Mouse (Mus musculus) myocyte (in vitro differentiated cells): ENCODE results near the gene Pias3.

ENCODE experiments used
- MYOG ChIP-seq, 3 experiments: IDR thresholded peaks; one replicate each; pipeline ENCODE4 v1.6.1; 2011; ENCODE audit warnings: control low read depth in 2 of 3, low read depth in 2 of 3, mild to moderate bottlenecking in 2 of 3; ENCODE audit not compliant: insufficient read length in 2 of 3, control insufficient read depth in 1 of 3, insufficient read depth in 1 of 3
- POLR2A ChIP-seq: IDR thresholded peaks from one replicate; pipeline ENCODE4 v1.6.1; 2011; ENCODE audit warnings: low read depth, mild to moderate bottlenecking, control low read depth, moderate library complexity; ENCODE audit not compliant: insufficient read length
- POLR2AphosphoS2 ChIP-seq: IDR thresholded peaks from one replicate; pipeline ENCODE4 v1.6.1; 2011; ENCODE audit warnings: low read depth, control low read depth; ENCODE audit not compliant: insufficient read length
- TCF12 ChIP-seq: IDR thresholded peaks from one replicate; pipeline ENCODE4 v1.6.1; 2011; ENCODE audit warnings: mild to moderate bottlenecking, control low read depth; ENCODE audit not compliant: poor library complexity, insufficient read depth, severe bottlenecking
- USF1 ChIP-seq: IDR thresholded peaks from one replicate; pipeline ENCODE4 v1.6.1; 2011; ENCODE audit warnings: low read depth, mild to moderate bottlenecking, control low read depth, moderate library complexity

DNA sequence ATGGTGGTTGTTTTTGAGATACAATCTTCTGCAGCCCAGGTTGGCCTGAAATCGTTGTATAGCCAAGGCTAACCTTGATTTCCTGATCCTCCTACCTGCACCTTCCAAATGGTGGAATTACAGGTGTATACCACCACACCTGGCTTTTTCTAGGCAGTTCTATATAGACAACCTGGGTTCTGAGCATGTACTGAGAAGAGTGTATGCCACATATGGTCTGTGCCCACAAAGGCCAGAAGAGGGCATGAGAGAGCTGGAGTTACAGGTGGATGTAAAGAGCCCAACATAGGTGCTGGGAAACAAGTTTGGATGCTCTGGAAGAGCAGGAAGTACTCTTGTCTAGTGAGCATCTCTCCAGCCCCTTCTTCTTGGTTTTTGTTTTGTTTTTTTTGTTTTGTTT, 28.9 kb upstream of the Pias3 start:
- TF ChIP-seq USF1: no peak
- TF ChIP-seq POLR2A: no peak
- TF ChIP-seq POLR2AphosphoS2: no peak
- no peak for TF ChIP-seq TCF12
- no peak for TF ChIP-seq MYOG (IDR thresholded peaks at IDR 0.05; ENCODE audit: control insufficient read depth in 1 of 3, insufficient read depth in 1 of 3, insufficient read length in 2 of 3, low read depth in 2 of 3)
